Mouse (Mus musculus): ENCODE data around the gene 2310034G01Rik. TPM values are rescaled to one million over a fixed set of nuclear protein-coding genes. Genes with fewer than 3 reads are reported as not detected.
A peak's percentile ranks its signal among the peaks of the same experiment; 100 is the strongest.

2310034G01Rik gene
- total RNA-seq, 2 experiments from 2014 or later = 0.19 to 0.20 TPM

- peak; percentile 97 to 98 for DNase-seq
- intact Hi-C loops (cut with DNase I) = loop anchor here (1.0 to 5.0 kb wide), 2 partner anchors 26 to 63 kb away; no protein-coding TSS in a partner anchor
Observed at GRCm38 (mm10) chr19:46304216-46304841, 45.8 kb downstream of the 2310034G01Rik start, which contains the start of gene Nfkb2. Gene Nfkb2, plus strand, starts transcription at chr19:46304320.

GRCm38 (mm10) chr19:46303251-46304215, 46.6 kb downstream of the 2310034G01Rik start:
- intact Hi-C loops (cut with DNase I) = loop anchor here (1.0 to 5.0 kb wide), 2 partner anchors 27 to 64 kb away; no protein-coding TSS in a partner anchor
- DNase-seq = peak in 1 of 2 experiments; percentile 21

- intact Hi-C loops (cut with DNase I) = loop anchor here (5.0 kb wide), 1 partner anchor 65 kb away; no protein-coding TSS in a partner anchor
- no peak for DNase-seq
Observed at GRCm38 (mm10) chr19:46302551-46302950, 47.6 kb downstream of the 2310034G01Rik start.

- intact Hi-C loops (cut with DNase I) = loop anchor here (5.0 kb wide), 1 partner anchor 67 kb away; no protein-coding TSS in a partner anchor
- DNase-seq = no peak
Observed at GRCm38 (mm10) chr19:46300294-46301045, 49.6 kb downstream of the 2310034G01Rik start.

Small RNA genes lying within 50 kb of the gene (microRNA-seq; reads per million reads assigned to microRNA genes)
- gene Mir146b = 1.2 to 3.5 reads per million in 2 experiments

Other genes starting within 250 kb of the 2310034G01Rik start
- 1 to 10 TPM in 1 of 2 experiments, under 1 TPM in 1; 0.25 to 2.5 TPM for gene Elovl3, start 218.4 kb downstream of the 2310034G01Rik start, total RNA-seq (2021)
- gene Pitx3, start 202.0 kb downstream of the 2310034G01Rik start, total RNA-seq (2021) = under 1 TPM in 1 of 2 experiments, not detected in 1; 0.36 TPM
- gene Gbf1, start 197.8 kb downstream of the 2310034G01Rik start, total RNA-seq (2021) = 10 to 100 TPM; 50.2 to 50.5 TPM
- gene Nfkb2, start 46.0 kb downstream of the 2310034G01Rik start, total RNA-seq (2021) = 10 to 100 TPM; 16.1 to 20.4 TPM
- gene Psd, start 23.1 kb downstream of the 2310034G01Rik start, total RNA-seq (2021) = 1 to 10 TPM; 2.2 to 2.9 TPM
- gene Fbxl15, start 22.1 kb downstream of the 2310034G01Rik start, total RNA-seq (2021) = 1 to 10 TPM; 6.5 to 6.8 TPM
- gene Cuedc2, start 11.6 kb downstream of the 2310034G01Rik start, total RNA-seq (2021) = 100 to 1,000 TPM in 1 of 2 experiments, 10 to 100 TPM in 1; 99.6 to 107 TPM
- 1 to 10 TPM; 3.4 to 4.6 TPM for gene Mfsd13a, start 9.2 kb downstream of the 2310034G01Rik start, total RNA-seq (2021)
- gene Actr1a, start 45.4 kb upstream of the 2310034G01Rik start, total RNA-seq (2021) = 100 to 1,000 TPM; 122 to 124 TPM
- gene Sufu, start 46.6 kb upstream of the 2310034G01Rik start, total RNA-seq (2021) = 10 to 100 TPM; 18.0 to 18.7 TPM
- gene Trim8, start 151.4 kb upstream of the 2310034G01Rik start, total RNA-seq (2021) = 10 to 100 TPM; 49.9 to 50.6 TPM
- 10 to 100 TPM; 32.8 to 33.6 TPM for gene Arl3, start 222.9 kb upstream of the 2310034G01Rik start, total RNA-seq (2021)
- 1 to 10 TPM; 3.0 to 3.8 TPM for gene Sfxn2, start 223.1 kb upstream of the 2310034G01Rik start, total RNA-seq (2021)
- 10 to 100 TPM; 65.0 to 75.0 TPM for gene Wbp1l, start 248.8 kb upstream of the 2310034G01Rik start, total RNA-seq (2021)

Data from heart, postnatal 10 days (tissue).